Mouse (Mus musculus) adrenal gland, adult 8-10 months (tissue): ENCODE data around the gene Camk1d. TPM values are rescaled to one million over a fixed set of nuclear protein-coding genes. Genes with fewer than 3 reads are reported as not detected.

ENCODE experiments used
- DNase-seq: peaks from one replicate; pipeline ENCODE4 v3.0.0; 2022
- total RNA-seq, 4 experiments: library from RNA; stranded (reverse); gene quantifications; 2 replicates each; pipeline ENCODE4 v1.2.4; 2022

Gene Camk1d
- 10 to 100 TPM in 2 of 4 experiments, 1 to 10 TPM in 2; 7.3 to 13.2 (median 10.9) TPM for total RNA-seq

GRCm38 (mm10) chr2:5714211-5715053 lies at the start of gene Camk1d:
Camk1d (minus strand) TSS chr2:5714515.
- DNase-seq = peak; percentile 54

GRCm38 (mm10) chr2:5762031-5762430 lies 47.7 kb upstream of the Camk1d start:
- DNase-seq = no peak

GRCm38 (mm10) chr2:5760479-5761008 lies 46.2 kb upstream of the Camk1d start:
- DNase-seq = no peak

GRCm38 (mm10) chr2:5758569-5758968 lies 44.3 kb upstream of the Camk1d start:
- DNase-seq = no peak

- DNase-seq = no peak
Observed at GRCm38 (mm10) chr2:5750872-5751271, 36.6 kb upstream of the Camk1d start.

- DNase-seq = no peak
Observed at GRCm38 (mm10) chr2:5749210-5749609, 34.9 kb upstream of the Camk1d start.

- DNase-seq = no peak
Observed at GRCm38 (mm10) chr2:5747545-5748043, 33.3 kb upstream of the Camk1d start.

- no peak for DNase-seq
Observed at GRCm38 (mm10) chr2:5746529-5746928, 32.2 kb upstream of the Camk1d start.

GRCm38 (mm10) chr2:5743886-5744285 lies 29.6 kb upstream of the Camk1d start:
- no peak for DNase-seq

GRCm38 (mm10) chr2:5740913-5741312 lies 26.6 kb upstream of the Camk1d start:
- DNase-seq = no peak

GRCm38 (mm10) chr2:5735881-5736280 lies 21.6 kb upstream of the Camk1d start:
- DNase-seq = no peak

- DNase-seq = no peak
Observed at GRCm38 (mm10) chr2:5733300-5734085, 19.2 kb upstream of the Camk1d start.

- no peak for DNase-seq
Observed at GRCm38 (mm10) chr2:5732047-5732446, 17.7 kb upstream of the Camk1d start.

GRCm38 (mm10) chr2:5730364-5730792 lies 16.1 kb upstream of the Camk1d start:
- DNase-seq = peak; percentile 23

- DNase-seq = no peak
Observed at GRCm38 (mm10) chr2:5729931-5730330, 15.6 kb upstream of the Camk1d start.

- DNase-seq = no peak
Observed at GRCm38 (mm10) chr2:5725028-5725701, 10.8 kb upstream of the Camk1d start.

- no peak for DNase-seq
Observed at GRCm38 (mm10) chr2:5717675-5718074, 3.4 kb upstream of the Camk1d start.

- no peak for DNase-seq
Observed at GRCm38 (mm10) chr2:5715544-5715943, 1.2 kb upstream of the Camk1d start.

GRCm38 (mm10) chr2:5715054-5715410 lies 717 bp upstream of the Camk1d start:
- no peak for DNase-seq

- no peak for DNase-seq
Observed at GRCm38 (mm10) chr2:5713325-5714210, 747 bp downstream of the Camk1d start.

GRCm38 (mm10) chr2:5712255-5712654 lies 2.1 kb downstream of the Camk1d start:
- no peak for DNase-seq
